Mouse (Mus musculus) myocyte (in vitro differentiated cells): Measurements from ENCODE around the gene Akt1.

Source experiments
- CEBPB ChIP-seq: IDR thresholded peaks from 2 replicates; pipeline ENCODE4 v1.6.1; 2011; ENCODE audit warnings: mild to moderate bottlenecking, moderate library complexity; ENCODE audit not compliant: poor library complexity, insufficient read depth, severe bottlenecking
- E2F4 ChIP-seq: IDR thresholded peaks from one replicate; pipeline ENCODE4 v1.6.1; 2011; ENCODE audit warnings: mild to moderate bottlenecking, control low read depth, moderate library complexity; ENCODE audit not compliant: insufficient read depth
- MAX ChIP-seq: IDR thresholded peaks from one replicate; pipeline ENCODE4 v1.6.1; 2011; ENCODE audit warnings: low read depth, mild to moderate bottlenecking, control low read depth
- MYOD1 ChIP-seq, 3 experiments: IDR thresholded peaks; one replicate each; pipeline ENCODE4 v1.6.1; 2011; ENCODE audit warnings: control low read depth in 2 of 3, low read depth in 2 of 3, mild to moderate bottlenecking in 2 of 3, moderate library complexity in 1 of 3; ENCODE audit not compliant: insufficient read length in 2 of 3, control insufficient read depth in 1 of 3
- MYOG ChIP-seq, 3 experiments: IDR thresholded peaks; one replicate each; pipeline ENCODE4 v1.6.1; 2011; ENCODE audit warnings: control low read depth in 2 of 3, low read depth in 2 of 3, mild to moderate bottlenecking in 2 of 3; ENCODE audit not compliant: insufficient read length in 2 of 3, control insufficient read depth in 1 of 3, insufficient read depth in 1 of 3
- POLR2A ChIP-seq: IDR thresholded peaks from one replicate; pipeline ENCODE4 v1.6.1; 2011; ENCODE audit warnings: low read depth, mild to moderate bottlenecking, control low read depth, moderate library complexity; ENCODE audit not compliant: insufficient read length
- POLR2AphosphoS2 ChIP-seq: IDR thresholded peaks from one replicate; pipeline ENCODE4 v1.6.1; 2011; ENCODE audit warnings: low read depth, control low read depth; ENCODE audit not compliant: insufficient read length
- REST ChIP-seq: IDR thresholded peaks from one replicate; pipeline ENCODE4 v1.6.1; 2011; ENCODE audit warnings: mild to moderate bottlenecking, control low read depth, moderate library complexity; ENCODE audit not compliant: insufficient read depth, insufficient read length
- USF1 ChIP-seq: IDR thresholded peaks from one replicate; pipeline ENCODE4 v1.6.1; 2011; ENCODE audit warnings: low read depth, mild to moderate bottlenecking, control low read depth, moderate library complexity

DNA sequence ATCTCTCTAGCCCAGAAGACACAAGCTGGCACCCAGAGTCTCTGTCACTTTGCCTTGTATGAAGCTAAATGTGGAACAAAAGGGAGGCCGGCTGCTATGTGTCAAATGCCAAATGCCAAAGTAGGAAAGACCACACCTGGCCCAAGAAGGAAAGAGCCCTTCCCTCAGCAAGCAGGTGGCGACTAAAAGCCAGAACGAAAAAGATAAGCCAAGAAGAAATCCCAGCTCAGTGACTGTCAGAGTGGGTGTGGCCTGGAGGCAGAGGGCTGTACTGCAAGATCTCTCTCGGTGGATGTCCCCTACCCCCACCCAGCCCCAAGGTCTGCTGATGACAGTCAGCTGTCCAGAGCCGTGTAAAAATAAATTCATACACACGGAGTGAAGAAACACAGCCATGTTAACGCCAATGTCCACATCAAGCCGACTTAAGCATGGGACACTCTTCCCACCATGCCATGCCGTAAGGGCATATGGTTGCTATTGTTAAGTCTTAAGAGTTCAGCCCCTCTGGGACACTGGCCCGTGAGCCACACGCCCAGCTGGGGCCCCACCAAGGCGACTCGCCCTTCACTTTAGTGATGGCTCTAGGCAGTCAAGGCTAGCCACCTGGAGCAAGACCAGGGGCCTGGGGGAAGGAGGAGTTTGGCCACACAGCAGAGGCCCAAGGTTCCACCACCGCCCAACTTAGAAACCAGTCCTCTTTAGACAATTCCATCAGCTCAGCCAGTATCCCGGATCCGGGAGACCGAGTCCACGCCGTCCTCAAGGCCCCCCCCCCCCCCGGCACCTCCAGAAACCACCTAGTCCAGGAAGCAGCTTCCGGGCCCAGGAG lies 1.7 kb downstream of the Akt1 start:
- TF ChIP-seq MYOD1 (IDR thresholded peaks at IDR 0.05; ENCODE audit: control insufficient read depth in 1 of 3, insufficient read length in 2 of 3, low read depth in 2 of 3): peak; percentile 16 to 24 (median 23)
- TF ChIP-seq POLR2AphosphoS2: peak; percentile 55
- TF ChIP-seq USF1: no peak
- no peak for TF ChIP-seq POLR2A
- TF ChIP-seq CEBPB: no peak
- TF ChIP-seq E2F4: no peak
- no peak for TF ChIP-seq REST
- TF ChIP-seq MYOG (IDR thresholded peaks at IDR 0.05; ENCODE audit: control insufficient read depth in 1 of 3, insufficient read depth in 1 of 3, insufficient read length in 2 of 3, low read depth in 2 of 3): peak in 2 of 3 experiments; percentile 27 to 43
- TF ChIP-seq MAX: no peak
